Mouse (Mus musculus) intestine, embryonic 16.5 days (tissue): ENCODE data around the gene Sval2. TPM values are rescaled to one million over a fixed set of nuclear protein-coding genes. Genes with fewer than 3 reads are reported as not detected.

Experiments
- ATAC-seq: fragments of 200-750 bp; cut with Nextera tagmentation; 2 replicates; pipeline ENCODE4 v1.8.0; 2017; ENCODE audit warnings: moderate TSS enrichment, moderate library complexity
- H3K27ac ChIP-seq: fragments of 300-500 bp; sonication (generic); 2 replicates; pipeline ENCODE4 v1.5.1; 2014; ENCODE audit warnings: mild to moderate bottlenecking, low read length
- H3K27me3 ChIP-seq: fragments of 300-500 bp; sonication (generic); replicated peaks from 2 replicates; pipeline ENCODE4 v1.6.1; 2014; ENCODE audit warnings: low read length, control low read depth, mixed read lengths; ENCODE audit not compliant: control insufficient read depth, insufficient read depth
- H3K36me3 ChIP-seq: fragments of 300-500 bp; sonication (generic); 2 replicates; pipeline ENCODE4 v1.6.1; 2014; ENCODE audit warnings: low read length, control low read depth; ENCODE audit not compliant: control insufficient read depth, insufficient read depth
- H3K4me1 ChIP-seq: fragments of 300-500 bp; sonication (generic); 2 replicates; pipeline ENCODE4 v1.6.1; 2014; ENCODE audit warnings: low read length, control low read depth, mixed read lengths; ENCODE audit not compliant: control insufficient read depth, insufficient read depth
- H3K4me2 ChIP-seq: fragments of 300-500 bp; sonication (generic); 2 replicates; pipeline ENCODE4 v1.6.1; 2014; ENCODE audit warnings: low read depth, low read length, control low read depth
- H3K4me3 ChIP-seq: fragments of 300-500 bp; sonication (generic); 2 replicates; pipeline ENCODE4 v1.5.1; 2014; ENCODE audit warnings: mild to moderate bottlenecking, low read length
- H3K9ac ChIP-seq: fragments of 300-500 bp; sonication (generic); 2 replicates; pipeline ENCODE4 v1.6.1; 2014; ENCODE audit warnings: low read depth, low read length
- H3K9me3 ChIP-seq: fragments of 300-500 bp; sonication (generic); 2 replicates; pipeline ENCODE4 v1.6.1; 2016; ENCODE audit warnings: low read length, control low read depth; ENCODE audit not compliant: control insufficient read depth
- WGBS: fragments of 180-500 bp; shearing (Covaris S2); extraction: QIAGEN DNeasy Blood & Tissue Kit; methylation state at CpG from one replicate; pipeline ENCODE4 v1.1.7; 2014; 5-methylcytosine and 5-hydroxymethylcytosine counted together
- polyA plus RNA-seq: library from polyadenylated mRNA; unstranded; fragments of >200 nt; fragmentation: Nextera tagmentation; extraction: Ambion mirVana; gene quantifications from 2 replicates; pipeline ENCODE4 v1.2.1, GENCODE M21; 2015

The Sval2 gene
- polyA plus RNA-seq: not detected in 2 replicates

DNA sequence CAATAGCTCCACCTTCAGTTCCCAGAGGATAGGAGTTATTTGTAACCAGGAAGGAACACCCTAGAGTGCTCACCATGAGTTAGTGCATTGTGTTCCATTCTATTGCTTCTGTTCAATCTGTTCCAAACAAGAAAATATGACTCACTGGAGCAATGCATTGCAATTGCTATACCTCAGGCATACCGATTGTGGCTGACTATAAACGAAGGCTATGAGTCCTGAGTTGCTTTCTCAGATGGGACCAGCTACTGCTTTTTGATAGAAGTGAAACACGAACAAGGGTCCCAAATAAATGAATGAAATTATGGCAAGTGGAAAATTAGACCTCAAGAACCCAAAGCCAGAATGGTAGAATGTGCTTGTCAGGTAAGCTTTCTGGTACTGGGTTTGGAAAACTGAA lies at the start of gene Sval2:
Gene Sval2 (plus strand): TSS at position 301 of the 400 bp plus-strand sequence.
- no peaks in the 10 kb centered on the region for H3K4me1 ChIP-seq
- no peaks in the 10 kb centered on the region for H3K36me3 ChIP-seq
- no peak within 1 kb of the TSS for H3K27ac ChIP-seq
- H3K9me3 ChIP-seq: no peaks in the 10 kb centered on the region
- ATAC-seq: no peak
- H3K4me3 ChIP-seq: no peak within 1 kb of the TSS
- no peaks in the 10 kb centered on the region for H3K27me3 ChIP-seq
- H3K4me2 ChIP-seq: no peak within 1 kb of the TSS
- no peak within 1 kb of the TSS for H3K9ac ChIP-seq
- WGBS: 86% methylated on average over 3 of the region's 3 CpGs

DNA sequence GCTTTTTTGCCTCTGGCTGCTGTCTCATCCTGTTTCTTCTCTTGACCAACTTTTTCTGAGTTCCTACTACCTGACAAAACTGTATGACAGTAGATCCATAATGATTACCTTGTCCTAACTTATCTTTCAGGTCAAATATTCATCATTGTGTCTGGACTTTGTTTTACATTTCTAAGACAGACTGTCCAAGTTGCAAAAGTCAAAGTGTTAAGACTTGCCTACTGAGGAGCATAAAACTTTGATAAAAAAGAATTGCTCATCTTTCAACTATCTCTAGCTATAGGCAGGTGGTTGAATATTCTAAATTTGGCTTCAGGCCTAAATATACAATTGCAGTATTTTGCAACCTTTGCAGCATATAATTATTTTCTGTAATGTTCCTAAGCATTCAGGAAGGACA lies 28.7 kb upstream of the Sval2 start:
- Histone ChIP-seq H3K27me3 (no peaks in the 10 kb centered on the region), H3K9me3 (no peaks in the 10 kb centered on the region), H3K4me1 (no peaks in the 10 kb centered on the region), H3K36me3 (no peaks in the 10 kb centered on the region), H3K9ac (no peak overlapping the region), H3K4me3 (no peak overlapping the region), H3K27ac (no peak overlapping the region), H3K4me2 (no peak overlapping the region)
- ATAC-seq: no peak

DNA sequence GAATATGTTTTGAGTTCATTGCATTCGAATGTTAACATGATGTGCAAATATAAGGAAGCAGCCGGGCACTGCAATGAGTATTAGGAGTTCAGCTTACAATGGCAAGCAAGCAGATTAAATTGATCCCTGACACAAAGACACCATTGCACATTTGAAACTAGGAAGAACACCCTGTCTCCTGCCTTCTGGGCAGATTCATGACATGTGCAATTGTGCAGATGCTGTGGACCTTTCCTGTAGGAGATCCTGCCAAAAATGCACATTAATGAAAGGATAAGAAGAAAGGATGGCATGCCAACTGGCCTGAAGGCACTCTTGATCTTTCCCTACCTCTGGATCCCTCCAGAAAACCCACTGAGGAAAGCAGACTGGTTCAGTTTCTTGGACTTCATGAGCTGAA lies 23.3 kb upstream of the Sval2 start:
- WGBS: 88% methylated on average over 2 of the region's 2 CpGs
- no peak for ATAC-seq
- no peak overlapping the region for H3K4me3 ChIP-seq

DNA sequence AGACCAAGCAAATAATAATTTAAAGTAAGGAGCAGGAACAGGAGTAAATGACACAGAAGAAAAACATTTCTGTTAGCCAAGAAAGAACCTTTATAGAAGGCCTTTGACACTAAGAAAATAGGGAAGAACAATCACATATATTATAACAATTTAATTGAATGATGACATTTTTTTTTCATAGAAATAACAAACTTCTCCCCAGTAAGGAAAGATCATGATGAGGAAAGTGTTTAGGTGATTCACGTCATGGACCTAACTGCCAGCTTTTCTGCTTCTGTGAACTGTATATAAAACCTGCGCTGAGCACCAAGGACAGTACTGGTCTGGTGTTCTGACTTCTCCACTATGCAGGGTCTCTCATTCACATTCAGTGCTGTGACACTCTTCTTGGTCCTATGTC lies 5.6 kb upstream of the Sval2 start, which contains the start of gene Pip:
Gene Pip (plus strand): TSS at position 301 of the 400 bp plus-strand sequence.
- H3K9me3 ChIP-seq: no peaks in the 10 kb centered on the region
- H3K4me2 ChIP-seq: no peak within 1 kb of the TSS
- H3K27ac ChIP-seq: no peak within 1 kb of the TSS
- H3K36me3 ChIP-seq: no peaks in the 10 kb centered on the region
- no peak within 1 kb of the TSS for H3K4me3 ChIP-seq
- H3K4me1 ChIP-seq: no peaks in the 10 kb centered on the region
- H3K9ac ChIP-seq: no peak within 1 kb of the TSS
- 87% methylated on average over 2 of the region's 2 CpGs for WGBS
- no peak for ATAC-seq
- no peaks in the 10 kb centered on the region for H3K27me3 ChIP-seq

More for the DNA sequence above, 23.3 kb upstream of the Sval2 start:
- Histone ChIP-seq H3K4me2 (no peak overlapping the region), H3K27me3 (no peaks in the 10 kb centered on the region), H3K9ac (no peak overlapping the region), H3K9me3 (no peaks in the 10 kb centered on the region), H3K27ac (no peak overlapping the region), H3K36me3 (no peaks in the 10 kb centered on the region), H3K4me1 (no peaks in the 10 kb centered on the region)

DNA sequence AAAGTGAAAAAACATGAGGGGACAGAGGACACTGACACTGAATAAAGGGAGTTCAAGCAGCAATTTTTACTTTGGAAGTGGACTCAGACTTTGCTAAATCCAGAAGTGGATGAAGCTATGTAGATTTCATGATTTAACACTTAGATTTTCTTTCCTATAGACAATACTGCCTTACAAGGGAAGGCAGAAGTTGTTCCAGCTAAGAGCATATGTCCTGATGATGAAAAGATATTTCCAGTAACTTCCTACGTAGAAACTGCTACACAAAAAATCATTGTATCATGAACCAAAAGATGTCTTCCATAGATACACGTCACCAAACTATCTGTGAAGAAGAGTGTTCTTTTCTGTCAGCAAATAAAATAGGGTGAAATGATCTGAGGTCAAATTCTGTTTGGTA lies 11.2 kb downstream of the Sval2 start:
- Histone ChIP-seq H3K9me3 (no peaks in the 10 kb centered on the region), H3K27me3 (no peaks in the 10 kb centered on the region), H3K4me1 (no peaks in the 10 kb centered on the region), H3K4me2 (no peak overlapping the region), H3K4me3 (no peak overlapping the region), H3K9ac (no peak overlapping the region), H3K36me3 (no peaks in the 10 kb centered on the region), H3K27ac (no peak overlapping the region)
- 74% methylated on average over 2 of the region's 2 CpGs for WGBS
- ATAC-seq: no peak

DNA sequence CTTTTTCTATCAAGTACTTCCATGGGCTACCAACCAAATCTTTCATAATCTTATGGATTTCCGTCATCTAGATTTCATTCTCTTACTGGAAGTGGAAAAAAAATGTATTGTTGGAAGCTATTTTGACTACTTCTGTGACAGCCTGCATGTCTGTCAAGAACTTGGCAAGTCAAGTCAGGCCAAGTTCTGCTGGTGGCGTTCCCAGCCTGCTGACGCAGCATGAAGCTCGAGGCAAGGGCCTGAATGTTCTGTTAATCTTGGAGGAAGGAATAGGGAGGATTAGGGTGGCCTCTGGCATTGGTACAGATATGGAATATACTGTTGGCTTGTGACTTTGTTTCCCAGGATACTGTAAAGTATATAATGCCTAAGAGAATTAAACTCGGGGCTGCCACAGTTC lies 58.8 kb downstream of the Sval2 start:
- Histone ChIP-seq H3K9me3 (0 out of 2 replicates have a peak, but pooled peaks cover 3% of the 10 kb centered on the region), H3K36me3 (no peaks in the 10 kb centered on the region), H3K9ac (no peak overlapping the region), H3K4me3 (no peak overlapping the region), H3K4me2 (no peak overlapping the region), H3K4me1 (no peaks in the 10 kb centered on the region), H3K27me3 (no peaks in the 10 kb centered on the region), H3K27ac (no peak overlapping the region)
- ATAC-seq: no peak
- 78% methylated on average over 5 of the region's 5 CpGs for WGBS

Other genes with a start within 250 kb of the Sval2 start
- 6.6 and 7.4 TPM in 2 replicates for gene Ephb6, start 247.5 kb upstream of the Sval2 start, polyA plus RNA-seq
- 0.29 and 0.35 TPM in 2 replicates for gene Trpv6, start 216.6 kb upstream of the Sval2 start, polyA plus RNA-seq
- gene Trpv5, start 172.2 kb upstream of the Sval2 start, polyA plus RNA-seq: 0.11 and 0.13 TPM in 2 replicates
- gene Llcfc1, start 168.6 kb upstream of the Sval2 start, polyA plus RNA-seq: 1.1 and 1.6 TPM in 2 replicates
- gene Kel, start 148.7 kb upstream of the Sval2 start, polyA plus RNA-seq: 3.4 and 5.5 TPM in 2 replicates
- gene Olfr459, start 77.8 kb upstream of the Sval2 start, polyA plus RNA-seq: not detected in 2 replicates
- gene Pip, start 5.5 kb upstream of the Sval2 start, polyA plus RNA-seq: not detected in 2 replicates
- gene Sval1, start 98.6 kb downstream of the Sval2 start, polyA plus RNA-seq: 5.4 and 9.2 TPM in 2 replicates
- not detected in 2 replicates for gene Sval3, start 115.2 kb downstream of the Sval2 start, polyA plus RNA-seq
- not detected in 2 replicates for gene Sva, start 185.4 kb downstream of the Sval2 start, polyA plus RNA-seq